Mouse (Mus musculus): ENCODE measurements at regions not wholly inside any gene's neighbourhood (a gene's known extent, or its start where the extent isn't known, plus 50 kb on each side); places are given as distances from the start of the nearest gene placed in this dataset.
"Not testable (repeated sequence)": the region's sequence is repeated elsewhere in the genome, so short reads cannot be mapped to it uniquely, and the experiment has no call there.

DNA sequence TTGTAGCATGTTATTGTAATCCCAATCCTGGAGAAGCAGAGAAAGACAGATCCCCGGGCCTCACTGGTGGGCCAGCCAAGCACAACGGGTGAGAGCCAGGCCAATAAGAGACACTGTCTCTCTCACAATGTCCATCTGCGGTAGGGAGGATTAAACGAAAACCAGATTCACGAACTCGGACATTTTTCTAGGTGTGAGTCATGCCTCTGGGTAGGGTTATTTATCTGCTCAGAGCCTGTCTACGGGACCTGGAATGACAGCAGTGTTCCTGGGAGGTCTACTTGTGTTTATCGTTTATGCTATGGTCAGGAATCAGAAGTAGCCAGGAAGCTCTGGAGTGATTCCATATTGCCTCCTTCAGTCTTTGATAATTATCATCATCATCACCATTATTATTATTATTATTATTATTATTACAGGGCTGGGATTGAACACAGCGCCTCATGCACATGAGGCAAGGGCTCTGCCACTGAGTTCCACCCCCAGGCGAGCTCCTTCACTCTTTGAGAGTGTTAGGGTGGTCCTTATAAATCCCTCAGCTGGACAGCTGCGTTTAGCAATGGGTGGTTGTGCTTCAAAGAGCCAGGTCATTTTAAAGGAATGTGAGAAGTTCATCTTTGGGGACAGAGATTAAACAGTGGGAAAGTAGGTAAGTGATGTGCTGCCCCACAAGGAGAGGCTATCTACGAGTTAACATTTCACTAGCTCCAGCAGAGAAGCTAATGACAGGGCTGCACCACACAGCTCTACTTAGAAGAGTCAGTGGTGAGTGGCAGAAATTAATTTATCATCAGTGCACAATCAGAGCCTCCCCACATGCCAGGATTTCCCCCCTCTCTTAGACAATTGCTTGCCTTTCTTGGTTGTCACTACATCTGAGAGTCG is 116.3 kb downstream of the Enc1 start:
- no peak for DNase-seq (ENCODE audit: low read depth)

DNA sequence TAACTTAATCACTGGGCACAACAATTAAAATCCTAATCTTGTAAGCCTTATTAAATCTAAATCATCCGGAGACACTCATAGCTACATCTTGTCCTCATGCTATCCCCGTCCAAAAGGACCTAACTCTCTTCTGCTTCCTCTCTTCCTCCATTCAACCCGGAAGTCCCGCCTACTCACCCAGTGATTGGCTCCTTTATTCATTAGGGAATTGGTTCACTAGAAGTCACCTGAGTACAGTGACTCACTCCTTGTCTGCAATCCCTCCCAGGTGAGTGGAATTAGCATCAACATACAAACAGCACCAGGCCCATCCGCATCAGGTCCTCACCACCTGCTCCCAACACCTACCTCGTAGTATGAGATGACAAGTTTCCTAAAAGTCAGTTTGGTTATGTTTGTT is 114.5 kb downstream of the Enc1 start:
- DNase-seq (ENCODE audit: low read depth), result not testable (repeated sequence)

GRCm38 (mm10) chr13:97347696-97348095 is 106.8 kb downstream of the Enc1 start:
- no peak for DNase-seq (ENCODE audit: low read depth)

DNA sequence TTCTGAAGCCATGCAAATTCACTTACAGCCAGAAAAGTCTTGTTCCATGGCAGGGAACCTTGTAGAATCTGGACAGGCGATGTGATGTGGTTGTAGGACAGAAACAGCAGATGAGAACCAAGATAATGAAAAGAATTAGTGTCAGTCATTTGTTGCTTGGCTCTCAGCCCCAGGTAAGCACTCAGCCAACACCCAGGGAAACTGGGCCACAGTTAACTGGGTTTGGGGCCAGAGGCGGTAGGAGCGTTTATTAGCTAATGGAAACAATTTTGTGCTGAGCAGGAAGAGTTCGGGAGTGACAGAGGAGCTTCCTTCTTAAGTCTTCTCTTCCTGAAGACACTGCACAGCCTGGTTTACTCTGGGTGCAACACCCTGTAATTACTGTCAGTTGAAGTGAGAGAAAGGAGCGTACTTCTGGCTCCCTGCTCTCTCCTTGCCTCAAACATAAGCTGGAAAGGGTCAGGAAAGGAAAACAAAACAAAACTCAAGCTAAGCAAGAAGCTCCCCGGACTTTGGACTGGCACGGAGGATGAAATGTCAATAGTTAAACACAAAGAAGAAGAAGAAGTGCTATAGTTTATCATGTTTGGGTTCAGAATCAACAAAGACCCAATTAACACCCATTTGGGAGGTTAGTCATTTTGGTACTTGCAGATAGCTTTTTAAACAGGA is 100.4 kb downstream of the Enc1 start:
- no peak for DNase-seq (ENCODE audit: low read depth)

DNA sequence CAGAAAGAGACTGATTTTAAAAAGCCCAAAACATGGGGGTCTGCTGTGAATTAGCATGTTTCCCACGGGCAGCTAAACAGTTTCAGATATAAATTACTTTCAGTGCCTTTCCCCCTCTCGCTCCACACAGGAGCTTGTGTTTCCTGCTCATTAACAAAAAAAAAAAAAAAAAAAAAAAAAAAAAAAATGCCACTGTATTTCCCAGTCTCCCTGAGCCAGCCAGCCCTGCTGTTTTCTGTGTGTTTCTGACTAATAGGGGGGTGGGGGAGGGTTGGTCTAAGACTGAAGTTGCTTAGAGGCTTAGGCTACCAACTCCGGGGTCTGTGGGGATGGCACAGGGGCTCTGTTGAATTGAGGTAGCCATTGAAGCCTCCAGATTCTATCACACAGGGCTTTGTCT is 97.0 kb downstream of the Enc1 start:
- no peak for DNase-seq (ENCODE audit: low read depth)

GRCm38 (mm10) chr13:97337296-97337731 is 96.4 kb downstream of the Enc1 start:
- no peak for DNase-seq (ENCODE audit: low read depth)

DNA sequence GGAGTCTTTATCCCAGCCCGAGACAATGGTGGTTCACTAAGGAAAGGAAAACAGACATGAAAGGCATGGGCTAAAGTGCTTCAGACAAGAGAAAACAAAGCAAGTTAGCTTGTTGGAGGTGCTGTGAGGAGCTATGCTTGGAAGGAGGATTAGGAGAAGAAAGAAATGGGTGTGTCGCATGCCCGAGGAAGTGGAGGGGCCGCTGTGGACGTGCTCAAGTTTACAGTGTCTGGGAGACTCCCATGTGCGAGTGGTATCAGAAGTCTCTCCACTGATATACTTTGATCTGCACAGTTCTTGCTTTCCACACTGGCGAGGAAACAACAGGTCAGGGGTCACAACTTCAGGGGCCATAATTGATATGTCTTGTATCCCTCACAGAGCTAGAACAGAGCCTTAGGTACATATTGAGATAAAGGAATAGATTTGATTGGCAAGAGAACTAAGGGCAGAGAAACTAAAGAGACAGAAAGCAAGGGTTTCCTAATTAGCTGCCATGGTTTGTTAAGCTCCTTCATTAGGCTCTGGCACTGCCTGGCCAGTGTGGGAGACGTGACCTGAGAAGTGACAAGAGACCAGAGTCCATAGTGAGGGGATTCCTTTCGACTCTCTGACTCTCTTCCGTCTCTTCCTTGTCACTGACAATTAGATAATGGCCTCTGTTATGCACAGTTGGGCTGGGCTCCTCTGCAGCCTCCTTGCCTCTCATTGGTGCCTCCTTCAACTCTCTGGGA is 93.1 kb downstream of the Enc1 start:
- no peak for DNase-seq (ENCODE audit: low read depth)

GRCm38 (mm10) chr13:97331072-97331471 is 90.2 kb downstream of the Enc1 start:
- no peak for DNase-seq (ENCODE audit: low read depth)

DNA sequence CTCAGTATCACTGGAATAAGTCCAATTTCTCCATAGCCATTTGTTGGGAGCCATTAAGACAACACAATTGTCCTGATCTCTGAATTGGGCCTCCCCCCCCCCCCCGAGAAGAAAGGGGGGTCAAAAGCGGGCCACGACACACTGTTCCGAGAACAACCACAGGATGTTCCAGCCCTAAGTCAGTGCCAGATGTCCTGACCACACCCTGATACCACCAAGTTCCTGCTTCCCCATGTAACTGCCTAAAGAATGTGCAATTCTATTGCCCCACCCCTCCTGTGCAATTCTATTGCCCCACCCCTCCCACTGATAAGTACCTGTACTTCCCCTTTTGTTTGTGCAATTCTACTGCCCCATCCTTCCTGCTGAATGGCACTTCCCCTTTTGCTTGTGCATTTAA is 80.4 kb downstream of the Enc1 start:
- not testable (repeated sequence) for DNase-seq (ENCODE audit: low read depth)

DNA sequence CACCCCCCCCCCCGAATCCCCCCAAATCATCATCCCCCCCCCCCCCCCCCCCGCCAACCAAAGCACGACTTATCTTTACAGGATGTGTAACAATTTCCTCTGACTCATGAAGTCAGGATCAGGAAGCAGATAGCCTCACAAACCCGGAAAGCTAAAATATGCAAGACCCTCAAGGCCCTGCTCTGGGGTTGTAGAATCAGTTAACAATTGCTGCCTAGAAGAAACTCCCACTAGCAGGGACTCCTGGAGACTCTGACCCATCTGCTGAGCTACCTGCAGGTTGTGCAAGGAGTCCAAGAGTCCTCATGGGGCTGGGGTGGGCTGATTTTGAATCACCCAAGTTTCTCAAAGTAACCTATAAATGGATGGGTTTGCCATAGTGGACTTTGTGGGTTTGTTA is 79.9 kb downstream of the Enc1 start:
- DNase-seq (ENCODE audit: low read depth), result no peak

DNA sequence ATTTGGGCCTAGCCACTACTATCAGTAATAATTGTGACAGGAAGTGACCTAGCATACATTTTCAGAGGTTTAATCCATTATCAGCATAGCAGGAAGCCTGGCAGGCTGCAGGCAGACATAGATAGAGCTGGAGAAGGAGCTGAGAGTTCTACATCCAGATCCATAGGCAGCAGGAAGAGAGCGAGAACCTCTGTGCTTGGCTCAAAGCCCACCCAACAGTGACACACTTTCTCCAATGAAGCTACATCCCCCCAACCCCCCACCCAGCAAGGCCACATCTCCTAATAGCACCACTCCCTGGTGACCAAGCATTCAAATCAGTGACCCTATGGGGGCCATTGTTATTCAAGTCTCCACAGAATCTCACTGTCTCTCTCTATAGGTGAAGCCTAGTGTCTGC is 79.4 kb downstream of the Enc1 start:
- DNase-seq (ENCODE audit: low read depth), result no peak

- no peak for DNase-seq (ENCODE audit: low read depth)
These were observed 76.7 kb downstream of the Enc1 start for GRCm38 (mm10) chr13:97317633-97318032.

DNA sequence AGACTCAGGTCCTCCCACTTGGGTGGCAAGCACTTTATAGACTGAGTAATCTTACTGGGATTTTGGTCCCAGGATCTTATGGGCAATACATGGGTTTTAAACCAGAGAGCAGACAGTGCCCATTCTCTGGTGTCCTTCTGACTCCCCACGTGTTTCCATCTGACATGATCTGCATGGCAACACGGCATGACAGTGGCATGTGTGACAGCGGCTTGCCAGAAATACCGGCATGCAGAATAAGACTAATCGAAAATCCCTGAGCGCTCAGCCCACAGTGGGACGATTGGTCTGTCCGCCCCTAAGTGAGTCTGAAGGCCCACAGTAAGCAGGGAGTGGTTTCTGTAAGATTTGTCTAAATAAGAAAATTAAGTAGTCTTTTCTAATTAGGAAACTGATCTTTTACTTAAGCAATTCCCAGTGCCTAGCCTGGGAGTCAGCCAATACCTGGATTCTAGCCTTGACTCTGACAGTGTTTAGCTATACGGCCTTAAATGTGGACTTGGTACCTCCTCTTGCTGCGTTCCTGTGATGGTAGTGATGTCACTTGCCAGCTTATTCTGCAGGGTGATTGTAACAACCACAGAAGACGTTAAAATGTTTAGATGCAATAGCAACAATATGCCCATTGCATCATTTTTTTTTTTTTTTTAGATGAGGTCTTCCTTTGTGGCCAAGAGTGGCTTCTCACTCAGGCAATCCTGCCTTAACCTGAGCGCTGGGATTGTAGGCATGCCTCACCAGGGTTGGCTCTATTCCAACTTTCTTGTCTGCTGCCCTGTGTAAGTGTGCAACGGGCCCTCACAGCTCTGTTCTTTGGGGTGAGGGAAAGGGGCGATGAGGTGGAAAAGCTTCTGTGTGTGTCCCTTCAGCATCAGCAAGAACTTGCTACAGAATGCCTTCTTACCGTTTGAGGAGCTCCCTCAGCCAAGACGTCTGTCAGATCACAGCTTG is 71.8 kb downstream of the Enc1 start:
- DNase-seq (ENCODE audit: low read depth), result no peak

DNA sequence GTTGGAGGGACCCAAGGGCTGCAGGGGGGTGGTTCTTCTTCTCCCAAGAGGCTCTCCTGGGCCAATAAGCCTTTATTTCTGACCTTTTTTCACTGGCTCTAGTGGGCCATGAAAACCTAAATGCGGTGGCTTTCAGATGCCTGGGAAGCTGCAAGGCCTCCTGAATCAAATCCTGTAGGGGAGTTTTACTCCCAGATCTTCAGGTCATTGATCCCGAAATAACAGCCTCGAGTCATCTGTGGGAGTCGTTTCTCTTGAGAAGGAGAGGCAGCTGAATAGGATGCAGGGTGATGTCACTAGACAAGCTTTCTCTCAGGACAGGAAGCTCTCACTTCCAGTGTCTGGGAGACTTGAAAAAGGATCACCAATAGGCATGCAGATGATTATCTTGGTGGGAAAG is 70.4 kb downstream of the Enc1 start:
- no peak for DNase-seq (ENCODE audit: low read depth)

GRCm38 (mm10) chr13:97310855-97311189 is 69.9 kb downstream of the Enc1 start:
- DNase-seq (ENCODE audit: low read depth), result no peak

GRCm38 (mm10) chr13:97310186-97310854 is 69.4 kb downstream of the Enc1 start:
- no peak for DNase-seq (ENCODE audit: low read depth)

DNA sequence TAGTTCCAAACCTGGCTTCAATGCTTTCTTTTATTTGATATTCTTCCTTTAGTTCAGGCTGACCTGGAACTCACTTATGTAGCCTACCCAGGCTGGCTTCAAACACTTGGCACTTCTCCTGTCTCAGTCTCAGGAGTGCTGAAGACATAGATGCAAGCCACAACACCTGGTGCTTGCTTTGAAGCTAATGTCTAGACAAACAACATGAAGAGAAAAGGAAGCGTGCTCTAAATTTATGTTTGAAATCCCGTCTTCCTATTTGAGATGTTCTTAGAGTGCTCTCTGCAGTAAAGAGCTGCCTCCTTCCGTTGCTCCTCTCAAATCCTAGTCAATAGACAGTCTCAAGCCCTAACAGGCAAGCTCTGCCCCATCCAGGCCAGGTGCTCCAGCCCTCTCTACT is 68.5 kb downstream of the Enc1 start:
- DNase-seq (ENCODE audit: low read depth), result no peak

DNA sequence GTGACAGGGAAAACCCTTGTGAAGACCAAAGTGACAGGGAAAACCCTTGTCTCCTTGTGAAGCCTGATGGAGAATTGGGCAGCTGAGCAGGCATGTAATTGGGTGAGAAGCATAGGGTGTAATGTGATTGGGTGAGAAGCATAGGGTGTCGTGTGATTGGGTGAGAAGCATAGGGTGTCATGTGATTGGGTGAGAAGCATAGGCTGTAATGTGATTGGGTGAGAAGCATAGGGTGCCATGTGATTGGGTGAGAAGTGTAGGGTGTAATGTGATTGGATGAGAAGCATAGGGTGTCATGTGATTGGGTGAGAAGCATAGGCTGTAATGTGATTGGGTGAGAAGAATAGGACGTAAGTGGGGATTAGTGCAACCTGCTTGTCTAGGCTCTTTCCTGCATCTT is 67.5 kb downstream of the Enc1 start:
- no peak for DNase-seq (ENCODE audit: low read depth)
